13 mouse cellular contexts compared by ENCODE assay signal in the genomic region with DNA sequence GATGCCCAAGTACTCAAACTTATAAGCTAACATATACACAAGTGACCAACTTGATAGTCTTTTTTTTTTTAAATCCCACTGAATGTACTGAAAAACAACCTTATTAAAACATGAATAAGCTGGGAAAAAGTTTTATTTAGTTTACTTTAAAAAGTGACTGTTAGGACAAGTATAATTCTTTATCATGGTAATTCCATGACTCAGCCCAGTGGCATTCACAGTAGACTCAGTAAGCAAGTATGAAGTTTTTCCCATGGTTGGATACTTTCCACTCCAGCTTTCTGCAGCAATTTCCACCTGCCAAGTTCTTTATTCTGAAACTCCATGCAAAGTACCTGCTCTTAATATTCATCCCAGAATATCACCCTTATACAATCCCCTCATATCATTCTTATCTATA.
"Had no signal": no experiment of that assay in that cellular context is flagged by ENCODE, and none has a peak within 500 bp of the region (broad histone marks: within the 10 kb centered on the region; RNA-seq: fewer than 3 reads in every experiment).

No protein-coding gene starts in this region.

- ATAC-seq: liver, embryonic 12.5 days; midbrain, embryonic 16.5 days had no signal

- DNase-seq: lung, adult 18-20 months; lung, embryonic 14.5 days; lung, postnatal 10 days; lung, postnatal 36 days; midbrain, embryonic 14.5 days; right cerebral cortex, postnatal 14 days; thymus, adult 18-20 months; thymus, postnatal 14 days; thymus, postnatal 36 days had no signal

- H3K27me3 ChIP-seq: liver, embryonic 12.5 days; midbrain, embryonic 12.5 days; neural tube, embryonic 12.5 days had no signal
